Mouse (Mus musculus) heart, embryonic 10.5 days (tissue): ENCODE results near the gene Dnaic2. TPM values are rescaled to one million over a fixed set of nuclear protein-coding genes. Genes with fewer than 3 reads are reported as not detected.

Source experiments
- DNase-seq: peaks from one replicate; pipeline ENCODE4 v3.0.0-alpha.2; 2017; ENCODE audit warnings: low spot score
- H3K27ac ChIP-seq: fragments of 300-500 bp; sonication (generic); 2 replicates; pipeline ENCODE4 v1.5.1; 2016; ENCODE audit warnings: mild to moderate bottlenecking
- H3K27me3 ChIP-seq: fragments of 300-500 bp; sonication (generic); 2 replicates; pipeline ENCODE4 v1.6.1; 2016; ENCODE audit warnings: mild to moderate bottlenecking; ENCODE audit not compliant: poor library complexity, insufficient read depth, severe bottlenecking
- H3K36me3 ChIP-seq: fragments of 300-500 bp; sonication (generic); 2 replicates; pipeline ENCODE4 v1.6.1; 2016; ENCODE audit warnings: mild to moderate bottlenecking, moderate library complexity
- H3K4me1 ChIP-seq: fragments of 300-500 bp; sonication (generic); 2 replicates; pipeline ENCODE4 v1.6.1; 2016; ENCODE audit warnings: mild to moderate bottlenecking
- H3K4me3 ChIP-seq: fragments of 300-500 bp; sonication (generic); 2 replicates; pipeline ENCODE4 v1.5.1; 2016; ENCODE audit warnings: mild to moderate bottlenecking, moderate library complexity
- H3K9me3 ChIP-seq: fragments of 300-500 bp; sonication (generic); 2 replicates; pipeline ENCODE4 v1.6.1; 2016; ENCODE audit warnings: mild to moderate bottlenecking, moderate library complexity
- WGBS: fragments of 180-500 bp; shearing (Covaris S2); methylation state at CpG from one replicate; pipeline ENCODE4 v1.1.7; 2016; 5-methylcytosine and 5-hydroxymethylcytosine counted together
- polyA plus RNA-seq: library from polyadenylated mRNA; unstranded; fragments of >200 nt; fragmentation: Nextera tagmentation; extraction: Ambion mirVana; gene quantifications from 2 replicates; pipeline ENCODE4 v1.2.1, GENCODE M21; 2016

Gene Dnaic2
- polyA plus RNA-seq, 1 experiment from 2014 or later: 0.19 TPM

- DNase-seq: no peak
- Histone ChIP-seq H3K9me3 (no peaks in the 10 kb centered on the region), H3K27me3 (no peaks in the 10 kb centered on the region), H3K4me3 (no peak overlapping the region), H3K27ac (no peak overlapping the region; the same call in 1 of the 2 replicates), H3K36me3 (peaks cover 7% of the 10 kb centered on the region; the same call in 1 of the 2 replicates), H3K4me1 (peaks cover 36% of the 10 kb centered on the region)
- 63% methylated on average over 10 of the region's 10 CpGs for WGBS
Observed at GRCm38 (mm10) chr11:114687574-114688188, 39.5 kb upstream of the Dnaic2 start.

GRCm38 (mm10) chr11:114688729-114689128 is 38.5 kb upstream of the Dnaic2 start:
- H3K4me3 ChIP-seq: no peak overlapping the region
- 81% methylated on average over 3 of the region's 3 CpGs for WGBS
- H3K4me1 ChIP-seq: peaks cover 36% of the 10 kb centered on the region
- H3K27ac ChIP-seq: no peak overlapping the region
- H3K36me3 ChIP-seq: peaks cover 7% of the 10 kb centered on the region; the same call in 1 of the 2 replicates
- H3K9me3 ChIP-seq: no peaks in the 10 kb centered on the region
- H3K27me3 ChIP-seq: no peaks in the 10 kb centered on the region
- DNase-seq: no peak

- H3K4me3 ChIP-seq: no peak overlapping the region
- no peak for DNase-seq
- H3K4me1 ChIP-seq: peaks cover 23% of the 10 kb centered on the region
- peaks cover 7% of the 10 kb centered on the region; the same call in 1 of the 2 replicates for H3K36me3 ChIP-seq
- H3K27ac ChIP-seq: no peak overlapping the region
- H3K9me3 ChIP-seq: no peaks in the 10 kb centered on the region
- 89% methylated on average over 15 of the region's 15 CpGs for WGBS
- H3K27me3 ChIP-seq: no peaks in the 10 kb centered on the region
Observed at GRCm38 (mm10) chr11:114690192-114690591, 37.0 kb upstream of the Dnaic2 start.

GRCm38 (mm10) chr11:114691454-114692182 is 35.6 kb upstream of the Dnaic2 start:
- Histone ChIP-seq H3K27ac (no peak overlapping the region), H3K4me1 (peaks cover 11% of the 10 kb centered on the region), H3K9me3 (no peaks in the 10 kb centered on the region), H3K36me3 (peaks cover 10% of the 10 kb centered on the region; the same call in 1 of the 2 replicates), H3K4me3 (no peak overlapping the region), H3K27me3 (no peaks in the 10 kb centered on the region)
- no peak for DNase-seq
- WGBS: 46% methylated on average over 6 of the region's 6 CpGs

- WGBS: 55% methylated on average over 7 of the region's 7 CpGs
- no peak for DNase-seq
- H3K36me3 ChIP-seq: peaks cover 15% of the 10 kb centered on the region; the same call in 1 of the 2 replicates
- no peak overlapping the region for H3K27ac ChIP-seq
- H3K4me3 ChIP-seq: no peak overlapping the region
- H3K9me3 ChIP-seq: no peaks in the 10 kb centered on the region
- H3K27me3 ChIP-seq: no peaks in the 10 kb centered on the region
- H3K4me1 ChIP-seq: peaks cover 11% of the 10 kb centered on the region
Observed at GRCm38 (mm10) chr11:114692601-114693000, 34.6 kb upstream of the Dnaic2 start.

GRCm38 (mm10) chr11:114693456-114693855 is 33.8 kb upstream of the Dnaic2 start:
- Histone ChIP-seq H3K4me1 (peaks cover 11% of the 10 kb centered on the region), H3K4me3 (no peak overlapping the region), H3K27ac (no peak overlapping the region), H3K36me3 (peaks cover 15% of the 10 kb centered on the region; the same call in 1 of the 2 replicates), H3K9me3 (no peaks in the 10 kb centered on the region), H3K27me3 (no peaks in the 10 kb centered on the region)
- DNase-seq: no peak
- 81% methylated on average over 6 of the region's 6 CpGs for WGBS

GRCm38 (mm10) chr11:114694451-114694850 is 32.8 kb upstream of the Dnaic2 start:
- Histone ChIP-seq H3K36me3 (peaks cover 15% of the 10 kb centered on the region; the same call in 1 of the 2 replicates), H3K9me3 (no peaks in the 10 kb centered on the region)
- 81% methylated on average over 2 of the region's 2 CpGs for WGBS

GRCm38 (mm10) chr11:114698496-114698895 is 28.7 kb upstream of the Dnaic2 start:
- no peak for DNase-seq
- H3K36me3 ChIP-seq: 0 out of 2 replicates have a peak, but pooled peaks cover 8% of the 10 kb centered on the region
- no peak overlapping the region for H3K4me3 ChIP-seq
- no peak overlapping the region for H3K27ac ChIP-seq
- 89% methylated on average over 7 of the region's 7 CpGs for WGBS
- H3K27me3 ChIP-seq: no peaks in the 10 kb centered on the region
- no peaks in the 10 kb centered on the region for H3K4me1 ChIP-seq
- no peaks in the 10 kb centered on the region for H3K9me3 ChIP-seq

More at GRCm38 (mm10) chr11:114694451-114694850, 32.8 kb upstream of the Dnaic2 start:
- peaks cover 11% of the 10 kb centered on the region for H3K4me1 ChIP-seq
- H3K4me3 ChIP-seq: no peak overlapping the region
- no peaks in the 10 kb centered on the region for H3K27me3 ChIP-seq
- no peak overlapping the region for H3K27ac ChIP-seq
- DNase-seq: no peak

- DNase-seq: no peak
- 78% methylated on average over 12 of the region's 12 CpGs for WGBS
- H3K27ac ChIP-seq: no peak overlapping the region
Observed at GRCm38 (mm10) chr11:114699511-114699910, 27.7 kb upstream of the Dnaic2 start.

GRCm38 (mm10) chr11:114702311-114702995 is 24.8 kb upstream of the Dnaic2 start:
- 0 out of 2 replicates have a peak, but pooled peaks cover 3% of the 10 kb centered on the region for H3K36me3 ChIP-seq
- H3K27me3 ChIP-seq: no peaks in the 10 kb centered on the region
- no peaks in the 10 kb centered on the region for H3K9me3 ChIP-seq
- H3K4me3 ChIP-seq: no peak overlapping the region
- H3K27ac ChIP-seq: no peak overlapping the region
- WGBS: 85% methylated on average over 15 of the region's 15 CpGs
- H3K4me1 ChIP-seq: peaks cover 7% of the 10 kb centered on the region; the same call in 1 of the 2 replicates
- DNase-seq: no peak

More at GRCm38 (mm10) chr11:114699511-114699910, 27.7 kb upstream of the Dnaic2 start:
- Histone ChIP-seq H3K4me3 (no peak overlapping the region), H3K4me1 (peaks cover 6% of the 10 kb centered on the region; the same call in 1 of the 2 replicates), H3K27me3 (no peaks in the 10 kb centered on the region), H3K36me3 (0 out of 2 replicates have a peak, but pooled peaks cover 11% of the 10 kb centered on the region), H3K9me3 (no peaks in the 10 kb centered on the region)

GRCm38 (mm10) chr11:114702996-114703361 is 24.2 kb upstream of the Dnaic2 start:
- Histone ChIP-seq H3K4me1 (peaks cover 7% of the 10 kb centered on the region; the same call in 1 of the 2 replicates), H3K27me3 (no peaks in the 10 kb centered on the region), H3K4me3 (no peak overlapping the region), H3K36me3 (0 out of 2 replicates have a peak, but pooled peaks cover 3% of the 10 kb centered on the region), H3K9me3 (no peaks in the 10 kb centered on the region), H3K27ac (no peak overlapping the region)
- no peak for DNase-seq
- 84% methylated on average over 6 of the region's 6 CpGs for WGBS

- Histone ChIP-seq H3K4me1 (peaks cover 7% of the 10 kb centered on the region; the same call in 1 of the 2 replicates), H3K9me3 (no peaks in the 10 kb centered on the region), H3K27ac (no peak overlapping the region), H3K4me3 (no peak overlapping the region), H3K36me3 (peaks cover 10% of the 10 kb centered on the region; the same call in 1 of the 2 replicates), H3K27me3 (no peaks in the 10 kb centered on the region)
- WGBS: 72% methylated on average over 22 of the region's 22 CpGs
- DNase-seq: no peak
Observed at GRCm38 (mm10) chr11:114704071-114704913, 22.9 kb upstream of the Dnaic2 start.
